ENCODE assay signal across 25 mouse cellular contexts in the genomic region with DNA sequence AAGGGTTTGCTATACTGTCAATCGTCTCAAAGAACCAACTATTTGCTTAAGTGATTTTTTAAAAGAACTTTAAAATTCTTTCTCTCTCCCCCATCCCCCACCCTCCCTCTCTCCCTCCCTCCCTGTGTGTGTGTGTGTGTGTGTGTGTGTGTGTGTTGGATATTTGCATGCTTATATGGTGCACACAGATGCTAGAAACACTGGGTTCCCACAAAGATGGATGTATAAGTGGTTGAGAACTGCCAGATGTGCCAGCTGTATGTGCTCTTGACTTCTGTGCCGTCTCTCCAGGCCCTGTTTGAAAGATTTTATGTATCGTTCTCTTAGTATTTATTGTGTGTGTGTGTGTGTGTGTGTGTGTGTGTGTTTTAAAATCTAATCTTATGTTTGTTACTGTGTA. TPM values are rescaled to one million over a fixed set of nuclear protein-coding genes. Genes with fewer than 3 reads are reported as not detected.
A peak's percentile ranks its signal among the peaks of the same experiment; 100 is the strongest.
DNase-seq lines count a peak whose midpoint lies in the region; ATAC-seq lines count a peak whose summit lies in the region.
"Had no signal": no experiment of that assay in that cellular context is flagged by ENCODE, and none has a peak within 500 bp of the region (broad histone marks: within the 10 kb centered on the region; RNA-seq: fewer than 3 reads in every experiment).

No protein-coding gene starts in this region.

- DNase-seq in forebrain, embryonic 11.5 days (ENCODE audit: low spot score), result no peak
- no peak for DNase-seq in neural tube, embryonic 10.5 days (ENCODE audit: extremely low spot score, low spot score)
- no peak for DNase-seq in ovary, adult 18-20 months (ENCODE audit: low spot score)
- DNase-seq in ovary, postnatal 10 days (ENCODE audit: low spot score), result no peak
- DNase-seq: adrenal gland, postnatal 10 days; cerebellum, adult 9-10 months; gastrocnemius, postnatal 25 days; heart, adult 18-20 months; kidney, adult 9 months; kidney, postnatal 14 days; liver, postnatal 0 days; right cerebral cortex, postnatal 4 days; thymus, adult 18-20 months; thymus, postnatal 36 days had no signal

- no peak overlapping the region for H3K4me2 ChIP-seq in forebrain, embryonic 12.5 days
- H3K4me2 ChIP-seq in forebrain, embryonic 11.5 days (ENCODE audit: low read depth, low read length, severe bottlenecking), result no peak overlapping the region
- no peak overlapping the region for H3K4me2 ChIP-seq in neural tube, embryonic 13.5 days
- no peak overlapping the region for H3K4me2 ChIP-seq in midbrain, embryonic 12.5 days (replicated peaks)
- no peak overlapping the region for H3K4me2 ChIP-seq in neural tube, embryonic 14.5 days (ENCODE audit: low read depth, low read length)
- H3K4me2 ChIP-seq: heart, embryonic 15.5 days; limb, embryonic 12.5 days; liver, embryonic 11.5 days had no signal

- peaks cover 12% of the 10 kb centered on the region for H3K4me1 ChIP-seq in forebrain, embryonic 12.5 days
- no peaks in the 10 kb centered on the region for H3K4me1 ChIP-seq in forebrain, embryonic 11.5 days (replicated peaks; ENCODE audit: control insufficient read depth, insufficient read depth, low read length)
- H3K4me1 ChIP-seq in neural tube, embryonic 13.5 days (replicated peaks), result peaks cover 12% of the 10 kb centered on the region
- H3K4me1 ChIP-seq in midbrain, embryonic 12.5 days, result peaks cover 12% of the 10 kb centered on the region
- H3K4me1 ChIP-seq in neural tube, embryonic 14.5 days (ENCODE audit: control insufficient read depth, insufficient read depth, low read length), result 0 out of 2 replicates have a peak, but pooled peaks cover 6% of the 10 kb centered on the region
- H3K4me1 ChIP-seq: embryonic facial prominence, embryonic 10.5 days; heart, embryonic 15.5 days; limb, embryonic 12.5 days had no signal

- no peaks in the 10 kb centered on the region for H3K27me3 ChIP-seq in forebrain, embryonic 12.5 days
- H3K27me3 ChIP-seq in forebrain, embryonic 11.5 days (ENCODE audit: control insufficient read depth, insufficient read depth, low read length), result no peaks in the 10 kb centered on the region
- H3K27me3 ChIP-seq in neural tube, embryonic 13.5 days, result no peaks in the 10 kb centered on the region
- no peaks in the 10 kb centered on the region for H3K27me3 ChIP-seq in midbrain, embryonic 12.5 days
- H3K27me3 ChIP-seq in neural tube, embryonic 14.5 days (ENCODE audit: control insufficient read depth, insufficient read depth, low read length), result no peaks in the 10 kb centered on the region
- H3K27me3 ChIP-seq: heart, embryonic 15.5 days; limb, embryonic 12.5 days had no signal

- no peaks in the 10 kb centered on the region for H3K36me3 ChIP-seq in forebrain, embryonic 12.5 days (replicated peaks)
- no peaks in the 10 kb centered on the region for H3K36me3 ChIP-seq in forebrain, embryonic 11.5 days (ENCODE audit: control insufficient read depth, insufficient read depth, low read length)
- H3K36me3 ChIP-seq in neural tube, embryonic 13.5 days, result no peaks in the 10 kb centered on the region
- H3K36me3 ChIP-seq in midbrain, embryonic 12.5 days, result no peaks in the 10 kb centered on the region
- H3K36me3 ChIP-seq in neural tube, embryonic 14.5 days (ENCODE audit: control insufficient read depth, insufficient read depth, low read length), result no peaks in the 10 kb centered on the region
- H3K36me3 ChIP-seq: embryonic facial prominence, embryonic 10.5 days; heart, embryonic 15.5 days; limb, embryonic 12.5 days had no signal

- WGBS in forebrain, embryonic 12.5 days, result 76% methylated on average over 3 of the region's 3 CpGs
- 84% methylated on average over 3 of the region's 3 CpGs for WGBS in forebrain, embryonic 11.5 days
- 82% methylated on average over 3 of the region's 3 CpGs for WGBS in neural tube, embryonic 13.5 days
- 67% methylated on average over 3 of the region's 3 CpGs for WGBS in midbrain, embryonic 12.5 days
- 81% methylated on average over 3 of the region's 3 CpGs for whole genome bisulfite sequencing in neural tube, embryonic 14.5 days

- no peak overlapping the region for H3K4me3 ChIP-seq in forebrain, embryonic 12.5 days (replicated peaks)
- no peak overlapping the region for H3K4me3 ChIP-seq in forebrain, embryonic 11.5 days (ENCODE audit: low read depth, low read length)
- H3K4me3 ChIP-seq in neural tube, embryonic 13.5 days, result no peak overlapping the region
- no peak overlapping the region for H3K4me3 ChIP-seq in midbrain, embryonic 12.5 days
- H3K4me3 ChIP-seq in neural tube, embryonic 14.5 days (ENCODE audit: low read depth, low read length), result no peak overlapping the region
- H3K4me3 ChIP-seq: embryonic facial prominence, embryonic 10.5 days; heart, embryonic 15.5 days; limb, embryonic 12.5 days had no signal

- H3K9ac ChIP-seq in forebrain, embryonic 12.5 days, result no peak overlapping the region
- H3K9ac ChIP-seq in forebrain, embryonic 11.5 days (ENCODE audit: low read length), result no peak overlapping the region
- H3K9ac ChIP-seq in neural tube, embryonic 13.5 days, result no peak overlapping the region
- no peak overlapping the region for H3K9ac ChIP-seq in midbrain, embryonic 12.5 days (replicated peaks)
- H3K9ac ChIP-seq in neural tube, embryonic 14.5 days (replicated peaks; ENCODE audit: low read depth, low read length), result no peak overlapping the region
- H3K9ac ChIP-seq: heart, embryonic 15.5 days; limb, embryonic 12.5 days; liver, postnatal 0 days had no signal

- ATAC-seq in forebrain, embryonic 12.5 days (ENCODE audit: low FRiP score), result no peak; the same call in 1 of the 2 replicates
- ATAC-seq in forebrain, embryonic 11.5 days (replicated peaks; ENCODE audit: low FRiP score), result no peak
- peak; percentile 55 for ATAC-seq in neural tube, embryonic 13.5 days (ENCODE audit: low read depth)
- ATAC-seq in midbrain, embryonic 12.5 days (ENCODE audit: low FRiP score, low read depth), result peak; percentile 12; the same call in 1 of the 2 replicates
- ATAC-seq in neural tube, embryonic 14.5 days (ENCODE audit: low read depth), result peak; percentile 66; the same call in 1 of the 2 replicates
- ATAC-seq: intestine, embryonic 16.5 days; liver, postnatal 0 days; lung, postnatal 0 days had no signal

- 0 out of 2 replicates have a peak overlapping the region, but pooled peaks have one; percentile 36 for H3K27ac ChIP-seq in forebrain, embryonic 12.5 days
- H3K27ac ChIP-seq in forebrain, embryonic 11.5 days (ENCODE audit: low read depth, low read length), result no peak overlapping the region
- no peak overlapping the region for H3K27ac ChIP-seq in neural tube, embryonic 13.5 days (replicated peaks)
- peak overlapping the region; percentile 46; the same call in 1 of the 2 replicates for H3K27ac ChIP-seq in midbrain, embryonic 12.5 days (replicated peaks)
- H3K27ac ChIP-seq in neural tube, embryonic 14.5 days (ENCODE audit: low read depth, low read length), result no peak overlapping the region
- H3K27ac ChIP-seq: embryonic facial prominence, embryonic 10.5 days; heart, embryonic 15.5 days; limb, embryonic 12.5 days; macrophage had no signal

- no peaks in the 10 kb centered on the region for H3K9me3 ChIP-seq in forebrain, embryonic 12.5 days
- no peaks in the 10 kb centered on the region for H3K9me3 ChIP-seq in forebrain, embryonic 11.5 days (ENCODE audit: control insufficient read depth, low read length)
- no peaks in the 10 kb centered on the region for H3K9me3 ChIP-seq in neural tube, embryonic 13.5 days
- no peaks in the 10 kb centered on the region for H3K9me3 ChIP-seq in midbrain, embryonic 12.5 days
- H3K9me3 ChIP-seq in neural tube, embryonic 14.5 days (ENCODE audit: control insufficient read depth, low read length), result no peaks in the 10 kb centered on the region; the same call in 1 of the 2 replicates
- H3K9me3 ChIP-seq: embryonic facial prominence, embryonic 10.5 days; heart, embryonic 15.5 days had no signal

RNA-seq across cellular contexts. Expression of a gene that starts 17.3 kb away (rescaled TPM):
- polyA plus RNA-seq in forebrain, embryonic 12.5 days (2016; fragmentation: Nextera tagmentation; extraction: Ambion mirVana), result 0.15 TPM in 1 of 2 replicates, not detected in the other
- polyA plus RNA-seq in forebrain, embryonic 11.5 days (2014; fragmentation: Nextera tagmentation; extraction: Ambion mirVana), result not detected in 2 replicates
- polyA plus RNA-seq in neural tube, embryonic 13.5 days (2015; fragmentation: Nextera tagmentation; extraction: Ambion mirVana), result 1.1 and 1.4 TPM in 2 replicates
- 0.23 TPM in 1 of 2 replicates, not detected in the other for polyA plus RNA-seq in midbrain, embryonic 12.5 days (2016; fragmentation: Nextera tagmentation; extraction: Ambion mirVana)
- polyA plus RNA-seq in neural tube, embryonic 14.5 days (2014; fragmentation: Nextera tagmentation; extraction: Ambion mirVana), result 1.0 and 1.9 TPM in 2 replicates
- polyA plus RNA-seq: embryonic facial prominence, embryonic 10.5 days; heart, embryonic 15.5 days; liver, embryonic 11.5 days; liver, postnatal 0 days; macrophage had no signal

Comparison
In these comparisons a context has a peak if more than half of its experiments do, and no peak if none do; other contexts are left out.
1. H3K27ac ChIP-seq: peak in forebrain, embryonic 12.5 days (single experiment) and midbrain, embryonic 12.5 days (single experiment); none in forebrain, embryonic 11.5 days (single experiment), neural tube, embryonic 13.5 days (single experiment) and neural tube, embryonic 14.5 days (single experiment).
2. ATAC-seq: peak in neural tube, embryonic 13.5 days (single experiment), midbrain, embryonic 12.5 days (single experiment) and neural tube, embryonic 14.5 days (single experiment); none in forebrain, embryonic 12.5 days (single experiment) and forebrain, embryonic 11.5 days (single experiment).